Mouse (Mus musculus) midbrain, embryonic 14.5 days (tissue): ENCODE measurements around the gene Unc5cl. TPM values are rescaled to one million over a fixed set of nuclear protein-coding genes. Genes with fewer than 3 reads are reported as not detected.

Experiments
- ATAC-seq: fragments of 200-750 bp; cut with Nextera tagmentation; 2 replicates; pipeline ENCODE4 v1.8.0; 2017; ENCODE audit warnings: moderate number of reproducible peaks, moderate library complexity; ENCODE audit not compliant: low FRiP score, low TSS enrichment
- DNase-seq: peaks from one replicate; pipeline ENCODE4 v3.0.0-alpha.2; 2015
- H3K27ac ChIP-seq: fragments of 300-500 bp; sonication (generic); replicated peaks from 2 replicates; pipeline ENCODE4 v1.5.1; 2014; ENCODE audit warnings: mild to moderate bottlenecking, low read depth, low read length, moderate library complexity
- H3K27me3 ChIP-seq: fragments of 300-500 bp; sonication (generic); 2 replicates; pipeline ENCODE4 v1.6.1; 2014; ENCODE audit warnings: low read length, control low read depth, mixed read lengths; ENCODE audit not compliant: control insufficient read depth, insufficient read depth
- H3K36me3 ChIP-seq: fragments of 300-500 bp; sonication (generic); 2 replicates; pipeline ENCODE4 v1.6.1; 2014; ENCODE audit warnings: low read length, control low read depth; ENCODE audit not compliant: control insufficient read depth, insufficient read depth
- H3K4me1 ChIP-seq: fragments of 300-500 bp; sonication (generic); 2 replicates; pipeline ENCODE4 v1.6.1; 2014; ENCODE audit warnings: mild to moderate bottlenecking, antibody characterized with exemption, low read length, control low read depth; ENCODE audit not compliant: control insufficient read depth, insufficient read depth
- H3K4me2 ChIP-seq: fragments of 300-500 bp; sonication (generic); 2 replicates; pipeline ENCODE4 v1.6.1; 2014; ENCODE audit warnings: mild to moderate bottlenecking, low read length, moderate library complexity
- H3K4me3 ChIP-seq: fragments of 300-500 bp; sonication (generic); replicated peaks from 2 replicates; pipeline ENCODE4 v1.5.1; 2014; ENCODE audit warnings: low read depth, low read length
- H3K9ac ChIP-seq: fragments of 300-500 bp; sonication (generic); replicated peaks from 2 replicates; pipeline ENCODE4 v1.6.1; 2014; ENCODE audit warnings: mild to moderate bottlenecking, low read length, moderate library complexity
- H3K9me3 ChIP-seq: fragments of 300-500 bp; sonication (generic); 2 replicates; pipeline ENCODE4 v1.6.1; 2016; ENCODE audit warnings: low read length, control low read depth, mixed read lengths; ENCODE audit not compliant: control insufficient read depth
- WGBS: fragments of 180-500 bp; shearing (Covaris S2); extraction: QIAGEN DNeasy Blood & Tissue Kit; methylation state at CpG from one replicate; pipeline ENCODE4 v1.1.7; 2014; 5-methylcytosine and 5-hydroxymethylcytosine counted together
- polyA plus RNA-seq: library from polyadenylated mRNA; unstranded; fragments of >200 nt; fragmentation: Nextera tagmentation; extraction: Ambion mirVana; gene quantifications from 2 replicates; pipeline ENCODE4 v1.2.1, GENCODE M21; 2014

The Unc5cl gene
- polyA plus RNA-seq, 1 experiment from 2014 or later: 0.53 TPM

GRCm38 (mm10) chr17:48437421-48437911 is 17.2 kb upstream of the Unc5cl start:
- Histone ChIP-seq H3K9ac (no peak overlapping the region), H3K4me3 (no peak overlapping the region), H3K27ac (no peak overlapping the region), H3K4me2 (no peak overlapping the region), H3K27me3 (no peaks in the 10 kb centered on the region), H3K36me3 (no peaks in the 10 kb centered on the region), H3K4me1 (0 out of 2 replicates have a peak, but pooled peaks cover 2% of the 10 kb centered on the region), H3K9me3 (no peaks in the 10 kb centered on the region)
- 39% methylated on average over 7 of the region's 7 CpGs for WGBS
- no peak for DNase-seq
- no peak for ATAC-seq

GRCm38 (mm10) chr17:48442745-48443457 is 11.8 kb upstream of the Unc5cl start:
- Histone ChIP-seq H3K9ac (no peak overlapping the region), H3K27me3 (no peaks in the 10 kb centered on the region), H3K4me3 (no peak overlapping the region), H3K36me3 (no peaks in the 10 kb centered on the region), H3K4me1 (no peaks in the 10 kb centered on the region), H3K27ac (no peak overlapping the region), H3K9me3 (no peaks in the 10 kb centered on the region), H3K4me2 (no peak overlapping the region)
- WGBS: 75% methylated on average over 7 of the region's 7 CpGs
- ATAC-seq (no peak), DNase-seq (peak; percentile 26)

- no peak overlapping the region for H3K4me3 ChIP-seq
- DNase-seq: no peak
- no peak overlapping the region for H3K4me2 ChIP-seq
- no peak overlapping the region for H3K27ac ChIP-seq
- whole genome bisulfite sequencing: 60% methylated on average over 16 of the region's 16 CpGs
- H3K9me3 ChIP-seq: no peaks in the 10 kb centered on the region
- H3K9ac ChIP-seq: no peak overlapping the region
- no peak for ATAC-seq
- H3K36me3 ChIP-seq: no peaks in the 10 kb centered on the region
- H3K27me3 ChIP-seq: no peaks in the 10 kb centered on the region
- no peaks in the 10 kb centered on the region for H3K4me1 ChIP-seq
These were observed 11.1 kb upstream of the Unc5cl start for GRCm38 (mm10) chr17:48443542-48444145.

- H3K27me3 ChIP-seq: no peaks in the 10 kb centered on the region
- no peak overlapping the region for H3K4me3 ChIP-seq
- ATAC-seq (no peak), DNase-seq (no peak)
- 78% methylated on average over 8 of the region's 8 CpGs for WGBS
- no peaks in the 10 kb centered on the region for H3K9me3 ChIP-seq
- H3K4me1 ChIP-seq: no peaks in the 10 kb centered on the region
- no peaks in the 10 kb centered on the region for H3K36me3 ChIP-seq
- H3K4me2 ChIP-seq: no peak overlapping the region
- no peak overlapping the region for H3K9ac ChIP-seq
- no peak overlapping the region for H3K27ac ChIP-seq
These were observed 7.0 kb upstream of the Unc5cl start for GRCm38 (mm10) chr17:48447675-48448074.

GRCm38 (mm10) chr17:48450666-48451352 is 3.9 kb upstream of the Unc5cl start:
- no peak for ATAC-seq

GRCm38 (mm10) chr17:48451353-48451675 is 3.4 kb upstream of the Unc5cl start, which contains the start of gene Tspo2:
Gene Tspo2 (minus strand): TSS chr17:48451522.
- H3K27ac ChIP-seq: no peak within 1 kb of the TSS
- no peak for ATAC-seq
- no peak within 1 kb of the TSS for H3K9ac ChIP-seq
- H3K4me1 ChIP-seq: no peaks in the 10 kb centered on the region
- H3K27me3 ChIP-seq: no peaks in the 10 kb centered on the region
- H3K4me2 ChIP-seq: no peak within 1 kb of the TSS
- no peaks in the 10 kb centered on the region for H3K36me3 ChIP-seq
- no peak for DNase-seq
- no peaks in the 10 kb centered on the region for H3K9me3 ChIP-seq
- no peak within 1 kb of the TSS for H3K4me3 ChIP-seq
- WGBS: 59% methylated on average over 7 of the region's 7 CpGs

More at GRCm38 (mm10) chr17:48450666-48451352, 3.9 kb upstream of the Unc5cl start:
- Histone ChIP-seq H3K4me1 (no peaks in the 10 kb centered on the region), H3K27ac (no peak overlapping the region), H3K4me3 (no peak overlapping the region), H3K9ac (no peak overlapping the region), H3K27me3 (no peaks in the 10 kb centered on the region), H3K9me3 (no peaks in the 10 kb centered on the region), H3K36me3 (no peaks in the 10 kb centered on the region), H3K4me2 (no peak overlapping the region)
- WGBS: 69% methylated on average over 13 of the region's 13 CpGs
- no peak for DNase-seq

GRCm38 (mm10) chr17:48451753-48452444 is 2.8 kb upstream of the Unc5cl start:
- ATAC-seq (no peak), DNase-seq (no peak)

GRCm38 (mm10) chr17:48453489-48453888 is 1.2 kb upstream of the Unc5cl start:
- Histone ChIP-seq H3K4me1 (no peaks in the 10 kb centered on the region), H3K27me3 (no peaks in the 10 kb centered on the region), H3K9ac (no peak overlapping the region), H3K9me3 (no peaks in the 10 kb centered on the region), H3K4me3 (no peak overlapping the region), H3K4me2 (no peak overlapping the region), H3K36me3 (no peaks in the 10 kb centered on the region), H3K27ac (no peak overlapping the region)
- no peak for DNase-seq
- ATAC-seq: no peak
- 77% methylated on average over 7 of the region's 7 CpGs for WGBS

More at GRCm38 (mm10) chr17:48451753-48452444, 2.8 kb upstream of the Unc5cl start:
- Histone ChIP-seq H3K27ac (no peak overlapping the region), H3K4me1 (no peaks in the 10 kb centered on the region), H3K4me3 (no peak overlapping the region), H3K4me2 (no peak overlapping the region), H3K9ac (no peak overlapping the region), H3K9me3 (no peaks in the 10 kb centered on the region), H3K36me3 (no peaks in the 10 kb centered on the region), H3K27me3 (no peaks in the 10 kb centered on the region)
- WGBS: 61% methylated on average over 9 of the region's 9 CpGs
